Mouse (Mus musculus) retina, adult 2 months (tissue): ENCODE measurements around the gene Lcat.

ENCODE experiments used
- DNase-seq: peaks from one replicate; pipeline ENCODE4 v3.0.0-alpha.2; 2012; ENCODE audit warnings: low read depth, low spot score

The Lcat gene

DNA sequence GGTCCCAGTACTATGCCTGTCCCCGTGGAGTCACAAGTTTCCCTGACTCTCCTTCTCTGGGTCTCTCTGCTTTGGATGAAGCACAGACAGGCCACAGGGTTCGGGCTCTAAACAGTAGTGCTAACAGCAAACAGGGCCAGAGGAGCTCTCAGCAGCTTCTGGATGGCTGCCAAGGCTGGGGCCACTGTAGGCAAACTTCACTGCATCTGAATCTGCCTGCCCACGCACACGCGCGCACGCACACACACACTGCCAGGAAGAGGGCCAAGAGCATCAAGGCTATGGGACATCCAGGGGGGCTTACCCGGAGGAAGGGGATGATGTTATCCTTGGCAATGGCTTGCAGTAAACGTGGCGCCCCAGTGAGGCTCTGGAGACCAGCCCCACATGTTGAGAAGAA is 6.2 kb upstream of the Lcat start:
- no peak for DNase-seq

DNA sequence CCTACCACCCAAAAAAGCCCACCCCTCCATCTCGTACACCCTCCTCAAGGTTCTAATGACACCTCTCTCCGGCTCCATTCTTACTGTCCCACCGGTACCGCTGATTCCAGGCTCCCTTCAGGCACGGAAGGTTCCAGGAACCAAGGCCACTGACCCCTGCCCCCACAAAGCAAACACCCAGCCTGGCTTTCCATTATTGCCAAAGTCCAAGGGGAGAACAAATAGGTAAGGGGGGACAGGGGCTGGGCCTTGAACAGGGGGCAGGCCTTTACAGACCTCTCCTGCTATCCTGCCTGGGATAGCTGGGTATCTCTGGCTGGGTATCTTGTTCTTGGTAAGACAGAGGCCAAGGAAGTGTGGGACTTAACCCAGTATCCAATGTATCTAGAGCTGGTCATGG is 640 bp downstream of the Lcat start:
- no peak for DNase-seq

DNA sequence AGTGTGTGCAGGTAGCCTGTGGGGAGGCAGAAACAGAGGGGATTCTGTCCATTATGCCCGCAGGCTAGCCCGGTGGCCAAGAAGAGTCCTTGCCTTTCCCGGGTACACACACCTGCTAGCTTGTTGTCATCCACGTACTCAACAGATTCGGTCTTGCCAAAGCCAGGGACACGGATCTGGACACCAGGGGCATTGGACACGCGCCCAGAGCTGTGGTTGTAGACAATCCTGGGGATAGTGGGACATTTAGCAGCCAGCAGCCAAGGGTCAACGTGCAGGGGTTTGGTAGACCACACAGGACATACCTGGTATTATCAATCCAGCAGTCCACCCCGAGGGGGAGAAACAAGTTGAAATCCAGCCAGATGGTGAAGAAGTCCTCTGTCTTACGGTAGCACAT is 1.2 kb downstream of the Lcat start:
- DNase-seq = no peak

DNA sequence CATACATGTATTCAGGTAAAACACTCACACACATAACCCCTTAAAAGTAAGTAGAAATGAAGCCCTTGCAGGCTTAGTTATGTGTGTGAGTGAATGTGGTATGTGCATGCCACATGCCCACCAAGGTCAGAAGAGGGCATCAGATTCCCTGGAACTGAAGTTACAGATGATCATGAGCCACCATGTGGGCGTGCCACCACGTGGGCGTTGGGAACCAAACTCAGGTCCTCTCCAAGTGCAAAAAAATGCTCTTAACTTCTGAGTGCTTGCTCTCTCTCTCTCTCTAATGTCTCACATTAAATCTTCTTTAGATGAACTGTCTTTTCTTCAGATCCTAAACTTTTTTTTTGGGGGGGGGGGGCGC is 4.9 kb downstream of the Lcat start, which contains the start of gene Psmb10:
TSS of gene Psmb10 (minus strand) at position 139 of the 364 bp plus-strand sequence.
- DNase-seq = no peak

DNA sequence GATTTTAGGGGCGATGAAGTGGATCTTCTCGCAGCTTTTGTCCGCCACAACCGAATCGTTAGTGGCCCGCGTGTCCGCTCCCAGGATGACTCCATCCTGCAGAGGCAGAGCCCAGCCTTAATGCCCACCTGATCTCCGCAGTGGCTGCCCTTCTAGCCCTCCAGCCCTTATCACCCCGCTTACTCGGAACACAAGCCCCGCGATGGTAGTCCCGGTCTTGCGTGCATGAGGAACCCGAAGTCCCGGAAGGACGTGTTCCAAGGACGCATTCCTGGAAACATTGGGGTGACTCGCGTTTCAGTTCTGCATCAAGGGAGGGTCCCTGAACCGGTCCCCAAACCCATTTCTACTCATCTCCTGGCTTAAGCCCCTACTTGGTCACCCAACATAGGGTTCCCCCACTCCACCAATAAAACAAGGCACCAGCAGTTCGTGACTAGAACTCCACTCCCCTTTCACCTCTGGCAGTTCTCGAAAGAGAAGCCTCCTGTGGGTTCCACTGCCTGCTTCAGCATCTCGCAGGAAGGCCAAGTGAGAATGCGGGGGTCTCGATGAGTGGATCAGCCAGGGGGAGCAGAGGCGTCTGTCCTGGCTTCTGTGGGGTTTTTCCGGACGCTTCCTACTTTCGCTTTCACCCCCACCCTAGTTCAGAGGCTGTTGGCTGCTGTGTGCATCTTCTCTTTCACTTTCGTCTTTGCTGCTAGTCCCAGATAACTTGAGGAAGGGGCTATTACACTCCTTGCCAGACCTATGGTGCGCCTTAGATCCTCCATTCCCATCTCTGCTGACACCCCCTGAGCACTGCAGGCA is 5.5 kb downstream of the Lcat start:
- no peak for DNase-seq

DNA sequence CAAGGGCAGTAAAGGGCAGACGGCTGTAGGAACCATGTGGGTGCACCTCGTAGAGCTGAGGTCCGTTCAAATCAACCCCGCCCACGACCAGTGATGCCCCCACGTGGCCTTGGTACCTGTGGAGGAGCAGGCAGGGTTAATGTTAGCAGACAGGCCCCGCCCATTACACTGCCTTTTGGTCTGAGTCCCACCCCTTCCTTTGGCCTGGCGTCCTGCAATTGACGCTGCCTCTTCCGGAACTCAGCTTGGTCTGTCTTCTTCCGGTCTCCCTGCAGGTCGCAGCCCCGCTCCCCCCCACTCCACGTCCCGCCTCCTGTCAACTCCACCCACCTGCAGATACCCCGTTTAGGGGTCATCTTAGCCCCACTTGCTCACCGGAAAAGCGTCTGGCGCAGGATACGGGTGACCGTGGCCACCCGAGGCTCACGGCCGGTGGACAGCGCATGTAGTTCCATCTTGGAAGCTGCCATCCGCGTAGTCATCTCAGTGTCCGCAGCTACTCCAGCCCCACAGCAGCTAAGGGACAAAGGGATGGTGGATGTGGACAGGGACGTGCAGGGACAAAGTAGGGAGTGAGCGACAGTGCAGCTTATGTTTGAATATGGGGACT is 6.2 kb downstream of the Lcat start:
- DNase-seq = peak; percentile 77

DNA sequence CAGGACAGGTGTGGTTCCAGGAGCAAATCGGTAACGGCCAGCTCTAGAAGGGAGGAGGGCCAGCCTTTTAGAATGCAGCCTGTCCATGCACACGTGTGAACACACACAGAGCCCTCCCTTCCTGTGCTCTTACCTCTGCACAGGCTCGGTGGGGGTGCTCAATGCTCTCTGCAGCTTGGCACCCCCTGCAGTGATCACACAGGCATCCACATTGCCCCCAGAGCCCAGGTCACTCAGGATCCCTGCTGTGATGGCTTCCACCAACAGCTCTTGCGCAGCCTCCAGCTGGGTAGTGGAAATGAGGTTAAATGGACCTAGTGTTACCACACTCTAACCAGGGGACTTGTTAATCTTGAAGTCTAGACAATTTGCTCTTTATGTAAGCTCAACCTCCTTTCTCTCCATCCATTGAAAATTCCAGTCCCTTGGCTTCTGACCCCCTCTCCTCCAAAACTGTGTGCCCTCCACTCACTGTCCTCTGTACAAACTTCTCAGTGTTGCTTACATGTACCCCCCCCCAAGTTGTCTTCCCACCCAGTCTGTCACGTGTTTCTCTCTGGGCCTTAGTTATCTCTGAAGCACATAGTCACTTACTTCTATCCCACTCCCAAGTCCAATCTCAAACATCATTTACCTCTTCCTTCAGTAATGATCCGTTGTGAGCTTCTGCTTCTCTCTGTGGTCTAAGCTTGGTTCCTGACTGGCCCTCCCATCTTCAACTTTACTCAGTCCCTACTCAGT is 7.1 kb downstream of the Lcat start:
- DNase-seq = no peak

DNA sequence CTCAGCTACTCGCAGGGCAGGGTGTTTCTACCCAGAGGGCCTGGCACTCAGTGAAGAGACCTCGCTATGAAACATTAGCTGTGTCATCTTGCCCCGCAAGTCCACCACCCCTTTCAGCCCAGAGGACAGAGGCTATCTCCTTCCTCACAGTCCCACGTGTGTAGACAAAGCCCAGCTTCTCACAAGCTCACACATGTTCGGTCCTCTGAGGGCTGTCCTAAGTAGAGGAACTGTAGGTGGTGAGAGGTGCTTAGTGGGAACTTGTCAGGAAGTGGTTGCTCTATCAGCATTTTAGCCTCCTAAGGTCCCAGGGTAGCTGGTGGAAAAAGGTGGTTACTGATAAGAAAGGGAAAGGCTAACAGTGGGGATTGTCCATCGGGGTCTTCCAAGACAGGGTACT is 8.1 kb downstream of the Lcat start:
- no peak for DNase-seq

DNA sequence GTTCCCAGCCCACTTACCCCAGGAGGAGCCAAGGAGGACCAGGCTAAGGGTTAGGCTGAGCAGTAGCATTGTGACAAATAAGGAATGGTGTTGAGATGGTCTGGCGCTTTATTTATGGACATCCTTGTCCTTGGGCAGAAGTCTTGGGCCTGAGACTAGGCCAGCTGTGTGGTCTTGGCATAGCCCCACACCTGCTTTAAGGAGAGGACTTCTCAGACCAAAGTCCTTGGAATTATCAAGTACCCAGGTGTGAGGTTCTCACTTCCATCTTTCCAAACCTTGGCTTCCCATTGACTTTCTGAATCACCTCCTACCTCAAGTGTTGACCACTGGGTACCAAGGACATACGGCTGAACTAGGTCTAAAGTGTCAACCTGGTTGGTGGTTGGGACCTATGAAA is 9.4 kb downstream of the Lcat start, which contains the start of gene Ctrl:
TSS of gene Ctrl (minus strand) at position 101 of the 400 bp plus-strand sequence.
- no peak for DNase-seq

DNA sequence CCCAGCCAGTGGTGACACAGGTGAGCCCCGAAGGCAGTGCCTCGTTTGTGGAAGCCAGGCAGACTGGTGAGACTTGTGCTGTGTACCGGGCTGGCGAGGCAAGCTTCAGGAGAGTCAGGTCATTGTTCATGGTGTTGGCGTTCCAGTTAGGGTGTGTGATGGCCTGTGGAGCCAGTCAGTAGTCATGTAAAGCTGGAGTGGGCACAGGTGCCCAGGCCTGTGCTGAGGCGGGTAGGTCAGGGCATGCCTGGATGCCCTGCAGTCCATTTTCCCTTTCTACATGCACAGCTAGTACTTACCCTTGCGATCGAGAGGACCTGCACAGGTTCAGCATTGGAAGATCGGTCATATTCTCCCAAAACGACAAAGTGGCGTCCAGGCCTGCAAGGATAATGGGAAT is 10.7 kb downstream of the Lcat start:
- DNase-seq = no peak

DNA sequence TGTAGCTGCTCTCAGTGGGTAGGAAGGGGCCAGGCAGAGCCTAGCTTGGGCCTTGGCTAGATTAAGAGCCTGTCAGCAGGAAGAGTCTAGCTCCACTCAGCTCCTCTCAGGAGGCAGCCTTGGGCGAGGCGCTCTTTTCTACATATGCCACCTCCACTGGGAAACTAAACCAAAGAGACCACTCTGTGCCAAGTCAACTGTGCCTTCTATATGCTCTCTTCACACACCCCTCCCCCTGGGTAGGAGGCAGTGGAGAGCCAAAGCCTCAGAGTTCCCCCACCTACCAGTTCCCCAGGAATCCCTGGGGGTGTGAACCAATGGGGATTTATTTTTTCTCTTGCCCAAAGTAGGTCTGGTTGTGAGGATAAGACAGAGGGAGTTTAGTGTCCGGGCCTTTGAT is 11.9 kb downstream of the Lcat start:
- DNase-seq = no peak

DNA sequence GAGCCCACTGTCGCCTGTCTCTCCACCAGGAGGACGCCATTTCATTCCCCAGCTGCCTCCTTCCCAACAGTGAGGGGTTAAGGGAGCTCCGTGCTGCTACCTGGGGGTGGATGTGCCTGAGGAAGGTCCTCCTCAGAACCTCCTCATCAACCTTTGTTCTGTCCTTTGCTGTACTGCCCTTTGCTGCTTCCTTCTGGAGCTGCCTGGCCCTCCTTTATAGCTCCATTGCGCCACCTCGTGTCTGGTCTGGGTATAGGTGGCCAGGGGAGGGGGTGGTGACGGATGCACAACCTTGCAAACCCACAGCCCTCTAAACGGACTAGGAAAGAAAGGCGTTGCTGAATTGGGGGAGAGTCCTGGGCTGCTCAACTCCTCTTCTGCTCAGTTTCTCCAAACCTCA is 12.6 kb downstream of the Lcat start:
- peak; percentile 55 for DNase-seq

DNA sequence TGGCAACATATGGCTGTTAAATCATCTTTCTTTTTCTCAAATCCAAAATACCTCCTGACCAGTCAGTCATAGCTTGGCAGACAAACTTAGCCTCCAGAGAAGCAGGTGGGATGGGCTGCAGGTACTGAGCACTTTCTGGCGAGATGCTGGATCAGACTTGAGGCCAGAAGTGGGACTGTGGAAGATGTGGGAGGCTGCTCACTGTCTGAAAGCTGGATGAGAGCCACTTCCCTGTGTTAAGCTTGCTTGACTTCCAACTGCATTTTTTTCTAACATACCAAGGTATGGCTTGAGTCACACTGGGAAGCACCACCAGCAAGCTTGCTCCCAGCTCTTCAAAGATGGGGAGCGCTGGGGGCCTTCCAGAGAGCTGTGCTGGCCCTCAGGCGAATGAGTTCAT is 18.1 kb downstream of the Lcat start:
- DNase-seq = no peak

DNA sequence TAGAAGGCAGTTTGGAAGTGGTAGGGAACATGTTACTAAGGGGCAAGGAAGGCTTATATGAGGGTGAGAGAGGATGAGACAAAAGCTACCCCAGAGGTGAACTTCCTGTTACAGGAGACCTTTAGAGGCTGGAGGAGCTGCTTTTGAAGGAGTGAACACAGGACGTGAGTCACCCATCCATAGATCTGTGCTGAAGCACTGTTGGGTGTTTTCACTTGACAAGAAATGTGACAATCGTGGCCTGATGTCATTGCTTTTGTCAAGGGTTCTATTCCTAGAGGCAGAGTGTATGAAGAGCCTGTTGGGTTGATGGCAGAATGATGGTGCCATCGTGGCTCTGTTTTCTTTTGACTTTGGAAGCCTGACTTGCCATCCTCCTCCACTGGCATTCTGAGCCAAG is 23.8 kb downstream of the Lcat start:
- no peak for DNase-seq

DNA sequence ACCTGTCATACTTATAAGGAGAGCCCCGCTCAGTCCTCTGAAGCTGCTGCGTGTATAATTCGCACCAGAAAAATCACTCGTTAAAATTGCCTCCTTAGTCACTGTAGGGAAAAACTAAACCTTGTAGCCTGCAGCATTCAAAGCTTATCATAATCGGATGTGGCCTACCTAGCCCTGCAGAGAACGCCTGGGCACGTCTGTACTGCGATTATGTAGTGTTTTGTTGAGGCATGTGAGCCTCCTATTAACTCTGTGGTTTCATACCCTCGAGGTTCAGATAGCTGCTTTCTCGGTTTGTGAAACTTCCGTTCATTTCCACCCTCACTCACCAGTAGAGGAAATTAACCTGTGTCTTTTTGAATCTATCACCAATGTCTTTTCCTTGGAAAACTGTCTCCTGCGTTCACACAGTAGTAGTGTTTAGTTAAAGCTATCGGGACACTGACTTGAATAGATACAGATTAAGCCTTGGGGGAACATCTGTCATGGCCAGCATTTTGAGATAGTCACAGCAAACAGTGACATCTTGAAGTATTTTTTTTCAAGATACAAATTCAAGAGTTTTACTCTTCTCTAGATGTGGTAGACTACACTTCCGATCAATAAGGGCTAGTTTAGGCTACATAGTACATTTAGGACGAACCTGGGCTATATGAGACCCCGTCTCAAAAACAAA is 42.1 kb downstream of the Lcat start:
- DNase-seq = no peak

DNA sequence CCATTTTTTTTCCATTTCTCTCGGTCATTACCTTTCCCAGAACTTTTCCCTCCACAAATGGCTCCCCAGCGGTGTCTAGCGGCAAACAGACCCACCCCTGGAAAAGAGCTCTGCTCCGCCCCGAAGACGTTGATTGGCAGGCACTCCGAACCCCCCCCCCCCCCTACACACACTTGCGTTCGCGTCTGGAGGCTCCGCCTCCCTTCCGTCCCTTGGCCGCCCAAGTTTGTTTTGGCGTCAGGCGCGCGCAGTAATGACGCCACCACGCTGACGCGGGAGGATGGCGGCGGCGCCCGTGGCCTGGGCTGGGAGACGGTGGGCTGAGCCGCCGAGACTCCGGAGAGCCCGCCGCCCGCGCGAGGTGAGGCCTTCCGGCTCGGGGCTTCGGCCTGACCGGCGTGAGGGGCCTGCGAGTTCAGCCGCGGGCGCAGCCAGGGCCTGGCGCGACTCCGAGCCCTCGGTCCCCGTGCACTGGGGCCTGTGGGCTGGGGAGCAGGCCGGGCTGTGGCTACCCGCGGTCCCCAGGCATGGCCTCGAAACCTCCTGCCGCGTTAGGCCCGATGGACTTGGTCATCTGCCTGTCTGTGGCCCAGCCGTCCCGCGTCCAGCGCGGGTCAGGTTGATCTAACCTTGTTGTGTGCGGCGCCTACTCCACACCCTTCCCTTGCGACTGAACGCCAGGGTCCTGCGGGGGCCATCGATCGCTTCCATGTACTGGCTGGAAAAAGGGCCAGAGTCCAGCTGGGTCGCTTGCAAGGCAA is 42.8 kb downstream of the Lcat start, which contains the start of gene Pskh1:
TSS of gene Pskh1 (plus strand) at position 262 of the 761 bp plus-strand sequence.
- peak; percentile 88 for DNase-seq

DNA sequence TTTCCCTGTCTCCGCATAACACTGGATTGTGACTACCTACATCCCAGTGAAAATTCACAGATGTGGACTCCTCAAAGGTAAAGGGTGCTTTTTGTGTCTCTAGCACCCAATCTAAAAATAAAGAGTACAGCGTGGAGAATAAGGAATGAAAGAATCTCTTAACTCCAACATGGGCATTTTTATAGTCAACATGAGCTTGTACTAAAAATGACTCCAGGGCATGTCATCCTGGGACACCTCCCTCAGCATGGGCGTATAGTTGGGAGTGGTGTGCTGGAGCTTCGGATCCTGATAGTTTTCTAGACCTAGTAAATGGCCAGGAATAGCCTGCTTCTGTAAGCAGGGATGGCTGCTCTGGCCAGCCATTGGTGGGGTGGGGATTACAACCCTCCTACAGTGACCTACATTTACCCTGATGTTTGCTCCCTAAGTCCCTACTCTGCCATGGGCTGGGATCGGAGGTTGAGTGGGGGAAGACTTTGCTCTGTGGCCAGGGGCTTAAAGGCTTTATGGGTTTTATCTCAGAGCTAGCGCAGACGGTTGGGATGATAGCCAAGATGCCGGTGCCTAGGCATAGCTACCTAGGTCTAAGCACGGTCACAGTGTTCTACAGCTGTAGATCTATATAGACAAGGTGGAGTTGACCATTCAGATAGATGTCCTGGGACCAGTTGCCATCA is 45.2 kb downstream of the Lcat start:
- DNase-seq = peak; percentile 72

DNA sequence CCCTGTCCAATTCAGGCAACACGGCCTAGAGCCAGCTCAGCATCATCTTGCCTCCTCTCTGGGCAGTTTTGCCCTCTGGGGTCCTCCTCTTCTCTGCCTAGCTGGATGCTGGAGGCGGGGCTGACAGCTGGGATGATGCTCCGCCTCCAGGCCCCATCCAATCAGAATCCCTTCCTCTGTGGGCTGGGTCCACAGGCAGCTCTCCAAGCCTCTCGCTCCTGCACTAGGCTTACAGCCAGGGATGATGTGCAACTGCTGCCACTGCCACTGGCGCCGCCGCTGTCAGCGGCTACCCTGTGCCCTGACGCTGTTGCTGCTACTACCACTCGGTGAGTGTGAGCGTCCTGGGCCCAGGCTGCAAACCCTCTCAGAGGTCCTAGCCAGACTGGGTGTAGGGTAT is 49.8 kb downstream of the Lcat start, which contains the start of gene Nrn1l:
TSS of gene Nrn1l (plus strand) at position 229 of the 400 bp plus-strand sequence.
- peak; percentile 53 for DNase-seq

DNA sequence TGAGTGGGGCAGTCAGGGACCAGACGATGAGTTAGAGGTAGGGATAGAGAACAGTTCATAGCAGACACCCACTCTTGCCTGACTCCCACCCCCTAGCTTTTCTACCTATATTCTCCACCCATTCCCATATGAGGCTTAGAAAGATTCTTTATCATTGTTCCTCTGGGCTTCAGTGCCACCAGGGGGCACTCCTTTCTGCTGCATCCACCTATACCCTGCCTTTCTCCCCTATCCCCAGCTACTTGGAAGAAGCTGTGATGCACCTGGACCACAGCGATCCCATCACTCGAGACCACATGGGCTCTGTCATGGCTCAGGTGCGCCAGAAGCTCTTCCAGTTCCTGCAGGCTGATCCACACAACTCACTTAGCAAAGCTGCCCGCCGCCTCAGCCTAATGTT is 50.8 kb downstream of the Lcat start:
- DNase-seq = no peak

DNA sequence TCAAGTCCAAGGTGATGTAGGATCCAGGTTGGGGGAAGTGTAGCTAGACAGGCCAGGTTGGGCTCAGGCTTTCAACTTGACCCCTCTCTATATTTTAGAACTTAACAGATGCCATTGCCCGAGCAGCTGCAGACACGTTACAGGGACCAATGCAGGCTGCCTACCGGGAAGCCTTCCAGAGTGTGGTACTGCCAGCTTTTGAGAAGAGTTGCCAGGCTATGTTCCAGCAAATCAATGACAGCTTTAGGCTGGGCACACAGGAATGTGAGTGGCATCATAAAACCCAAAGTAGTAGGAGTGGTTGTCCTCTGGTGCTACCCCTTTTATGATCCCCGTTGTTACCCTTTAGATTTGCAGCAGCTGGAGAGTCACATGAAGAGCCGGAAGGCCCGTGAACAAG is 52.3 kb downstream of the Lcat start:
- no peak for DNase-seq
